Mouse (Mus musculus) lung, embryonic 16.5 days (tissue): ENCODE measurements around the gene Hist1h2bk. TPM values are rescaled to one million over a fixed set of nuclear protein-coding genes. Genes with fewer than 3 reads are reported as not detected.
A peak's percentile ranks its signal among the peaks of the same experiment; 100 is the strongest.

ENCODE experiments used
- ATAC-seq: fragments of 200-750 bp; cut with Nextera tagmentation; 2 replicates; pipeline ENCODE4 v1.8.0; 2017; ENCODE audit warnings: low read depth, mild to moderate bottlenecking, moderate library complexity
- H3K27ac ChIP-seq: fragments of 300-500 bp; sonication (generic); 2 replicates; pipeline ENCODE4 v1.5.1; 2014; ENCODE audit warnings: mild to moderate bottlenecking, control low read depth, low read length
- H3K27me3 ChIP-seq: fragments of 300-500 bp; sonication (generic); 2 replicates; pipeline ENCODE4 v1.6.1; 2014; ENCODE audit warnings: low read depth, low read length, mixed read lengths; ENCODE audit not compliant: control insufficient read depth, insufficient read depth
- H3K36me3 ChIP-seq: fragments of 300-500 bp; sonication (generic); 2 replicates; pipeline ENCODE4 v1.6.1; 2014; ENCODE audit warnings: low read length; ENCODE audit not compliant: control insufficient read depth, insufficient read depth
- H3K4me1 ChIP-seq: fragments of 300-500 bp; sonication (generic); replicated peaks from 2 replicates; pipeline ENCODE4 v1.6.1; 2014; ENCODE audit warnings: low read length, mixed read lengths; ENCODE audit not compliant: control insufficient read depth, insufficient read depth
- H3K4me2 ChIP-seq: fragments of 300-500 bp; sonication (generic); 2 replicates; pipeline ENCODE4 v1.6.1; 2014; ENCODE audit warnings: low read depth, low read length, control low read depth
- H3K4me3 ChIP-seq: fragments of 300-500 bp; sonication (generic); 2 replicates; pipeline ENCODE4 v1.5.1; 2014; ENCODE audit warnings: mild to moderate bottlenecking, low read length, control low read depth
- H3K9ac ChIP-seq: fragments of 300-500 bp; sonication (generic); 2 replicates; pipeline ENCODE4 v1.6.1; 2014; ENCODE audit warnings: low read length, control low read depth
- H3K9me3 ChIP-seq: fragments of 300-500 bp; sonication (generic); 2 replicates; pipeline ENCODE4 v1.6.1; 2016; ENCODE audit warnings: low read length; ENCODE audit not compliant: control insufficient read depth
- WGBS: fragments of 180-500 bp; shearing (Covaris S2); extraction: QIAGEN DNeasy Blood & Tissue Kit; methylation state at CpG from one replicate; pipeline ENCODE4 v1.1.7; 2014; 5-methylcytosine and 5-hydroxymethylcytosine counted together
- polyA plus RNA-seq: library from polyadenylated mRNA; unstranded; fragments of >200 nt; fragmentation: Nextera tagmentation; extraction: Ambion mirVana; gene quantifications from 2 replicates; pipeline ENCODE4 v1.2.1, GENCODE M21; 2015

The Hist1h2bk gene
- polyA plus RNA-seq, 1 experiment from 2014 or later, result 6.6 TPM

GRCm38 (mm10) chr13:22008707-22009106, 27.0 kb upstream of the Hist1h2bk start:
- 73% methylated on average over 3 of the region's 3 CpGs for WGBS
- ATAC-seq, result no peak
- no peaks in the 10 kb centered on the region for H3K9me3 ChIP-seq

GRCm38 (mm10) chr13:22009642-22010041, 26.0 kb upstream of the Hist1h2bk start, which contains the start of gene Prss16:
Gene Prss16 (minus strand): TSS chr13:22009742.
- H3K27me3 ChIP-seq, result peaks cover 73% of the 10 kb centered on the region
- H3K4me2 ChIP-seq, result no peak within 1 kb of the TSS
- no peak within 1 kb of the TSS for H3K4me3 ChIP-seq
- H3K9ac ChIP-seq, result no peak within 1 kb of the TSS
- peaks cover 23% of the 10 kb centered on the region for H3K4me1 ChIP-seq
- ATAC-seq, result no peak
- H3K9me3 ChIP-seq, result no peaks in the 10 kb centered on the region
- 35% methylated on average over 7 of the region's 7 CpGs for WGBS
- no peaks in the 10 kb centered on the region for H3K36me3 ChIP-seq
- H3K27ac ChIP-seq, result no peak within 1 kb of the TSS

More at GRCm38 (mm10) chr13:22008707-22009106, 27.0 kb upstream of the Hist1h2bk start:
- Histone ChIP-seq H3K4me2 (no peak overlapping the region), H3K27me3 (peaks cover 74% of the 10 kb centered on the region), H3K4me3 (no peak overlapping the region), H3K27ac (no peak overlapping the region), H3K9ac (no peak overlapping the region), H3K4me1 (peaks cover 16% of the 10 kb centered on the region), H3K36me3 (no peaks in the 10 kb centered on the region)

- H3K4me2 ChIP-seq, result peak overlapping the region; percentile 54
- 15% methylated on average over 13 of the region's 13 CpGs for WGBS
Observed at GRCm38 (mm10) chr13:22013716-22014115, 22.0 kb upstream of the Hist1h2bk start.

GRCm38 (mm10) chr13:22014411-22014845, 21.2 kb upstream of the Hist1h2bk start:
- H3K36me3 ChIP-seq, result no peaks in the 10 kb centered on the region
- peaks cover 4% of the 10 kb centered on the region; the same call in 1 of the 2 replicates for H3K9me3 ChIP-seq
- H3K4me3 ChIP-seq, result peak overlapping the region; percentile 36
- peaks cover 10% of the 10 kb centered on the region; the same call in 1 of the 2 replicates for H3K4me1 ChIP-seq
- peak overlapping the region; percentile 39; the same call in 1 of the 2 replicates for H3K9ac ChIP-seq
- WGBS, result 10% methylated on average over 17 of the region's 17 CpGs
- ATAC-seq, result no peak; the same call in 1 of the 2 replicates
- H3K27me3 ChIP-seq, result peaks cover 43% of the 10 kb centered on the region
- H3K27ac ChIP-seq, result no peak overlapping the region
- peak overlapping the region; percentile 54 for H3K4me2 ChIP-seq

More at GRCm38 (mm10) chr13:22013716-22014115, 22.0 kb upstream of the Hist1h2bk start:
- peak overlapping the region; percentile 36 for H3K4me3 ChIP-seq
- peak overlapping the region; percentile 15; the same call in 1 of the 2 replicates for H3K9ac ChIP-seq
- no peaks in the 10 kb centered on the region for H3K36me3 ChIP-seq
- ATAC-seq, result no peak
- H3K27ac ChIP-seq, result no peak overlapping the region
- H3K9me3 ChIP-seq, result peaks cover 4% of the 10 kb centered on the region; the same call in 1 of the 2 replicates
- peaks cover 10% of the 10 kb centered on the region; the same call in 1 of the 2 replicates for H3K4me1 ChIP-seq
- H3K27me3 ChIP-seq, result peaks cover 49% of the 10 kb centered on the region

- peaks cover 4% of the 10 kb centered on the region; the same call in 1 of the 2 replicates for H3K9me3 ChIP-seq
- H3K4me1 ChIP-seq, result peaks cover 12% of the 10 kb centered on the region; the same call in 1 of the 2 replicates
- H3K27ac ChIP-seq, result no peak overlapping the region
- peak; percentile 88 for ATAC-seq
- peak overlapping the region; percentile 41; the same call in 1 of the 2 replicates for H3K4me2 ChIP-seq
- peak overlapping the region; percentile 16 for H3K4me3 ChIP-seq
- H3K27me3 ChIP-seq, result peaks cover 30% of the 10 kb centered on the region
- H3K9ac ChIP-seq, result no peak overlapping the region
- 12% methylated on average over 27 of the region's 27 CpGs for WGBS
- no peaks in the 10 kb centered on the region for H3K36me3 ChIP-seq
Observed at GRCm38 (mm10) chr13:22015479-22016450, 19.9 kb upstream of the Hist1h2bk start.

- peaks cover 3% of the 10 kb centered on the region; the same call in 1 of the 2 replicates for H3K9me3 ChIP-seq
- H3K36me3 ChIP-seq, result no peaks in the 10 kb centered on the region
- under 1% methylated on average over 44 of the region's 44 CpGs for WGBS
- H3K4me1 ChIP-seq, result peaks cover 7% of the 10 kb centered on the region; the same call in 1 of the 2 replicates
- peak overlapping the region; percentile 46 for H3K4me3 ChIP-seq
- H3K4me2 ChIP-seq, result peak overlapping the region; percentile 87
- H3K9ac ChIP-seq, result peak overlapping the region; percentile 29
- no peak overlapping the region for H3K27ac ChIP-seq
- ATAC-seq, result peak; percentile 44; the same call in 1 of the 2 replicates
- H3K27me3 ChIP-seq, result peaks cover 3% of the 10 kb centered on the region
Observed at GRCm38 (mm10) chr13:22019934-22020835, 15.5 kb upstream of the Hist1h2bk start.

GRCm38 (mm10) chr13:22020901-22021339, 14.8 kb upstream of the Hist1h2bk start:
- Histone ChIP-seq H3K27ac (peak overlapping the region; percentile 49; the same call in 1 of the 2 replicates), H3K4me2 (peak overlapping the region; percentile 87), H3K4me3 (peak overlapping the region; percentile 46), H3K4me1 (peaks cover 9% of the 10 kb centered on the region; the same call in 1 of the 2 replicates), H3K9ac (peak overlapping the region; percentile 65), H3K36me3 (no peaks in the 10 kb centered on the region), H3K9me3 (no peaks in the 10 kb centered on the region), H3K27me3 (no peaks in the 10 kb centered on the region; the same call in 1 of the 2 replicates)
- WGBS, result under 1% methylated on average over 8 of the region's 8 CpGs
- ATAC-seq, result peak; percentile 68

- peak overlapping the region; percentile 49 for H3K27ac ChIP-seq
- H3K4me1 ChIP-seq, result peaks cover 8% of the 10 kb centered on the region; the same call in 1 of the 2 replicates
- WGBS, result under 1% methylated on average over 11 of the region's 11 CpGs
Observed at GRCm38 (mm10) chr13:22021581-22021980, 14.1 kb upstream of the Hist1h2bk start.

More at GRCm38 (mm10) chr13:22021581-22021980, 14.1 kb upstream of the Hist1h2bk start:
- Histone ChIP-seq H3K36me3 (no peaks in the 10 kb centered on the region), H3K27me3 (no peaks in the 10 kb centered on the region; the same call in 1 of the 2 replicates), H3K9me3 (no peaks in the 10 kb centered on the region), H3K4me2 (peak overlapping the region; percentile 87), H3K9ac (peak overlapping the region; percentile 65), H3K4me3 (peak overlapping the region; percentile 46)
- ATAC-seq, result no peak; the same call in 1 of the 2 replicates
